Mouse (Mus musculus) lung, adult 2 months (tissue): ENCODE measurements at regions not wholly inside any gene's neighbourhood (a gene's known extent, or its start where the extent isn't known, plus 50 kb on each side); places are given as distances from the start of the nearest gene placed in this dataset.

ENCODE experiments used
- CTCF ChIP-seq: fragments of 200-500 bp; IDR thresholded peaks from 2 replicates; pipeline ENCODE4 v1.5.1; 2011; ENCODE audit warnings: mild to moderate bottlenecking, low read length, control low read depth; ENCODE audit not compliant: insufficient read depth
- POLR2A ChIP-seq: fragments of 200-500 bp; IDR thresholded peaks from 2 replicates; pipeline ENCODE4 v1.6.1; 2011; ENCODE audit warnings: low read depth, mild to moderate bottlenecking, control low read depth, low read length, borderline replicate concordance; ENCODE audit errors: extremely low read depth

GRCm38 (mm10) chr17:72760937-72761336 lies 75.3 kb upstream of the Ypel5 start:
- TF ChIP-seq CTCF (no peak), POLR2A (no peak)
